Mouse (Mus musculus): ENCODE measurements around the gene Abi3.

GRCm38 (mm10) chr11:95814101-95814500, 28.2 kb downstream of the Abi3 start:
- TF ChIP-seq CTCF (IDR thresholded peaks at IDR 0.05; ENCODE audit: borderline replicate concordance, insufficient read depth, low read length) (no peak), POLR2A (IDR thresholded peaks at IDR 0.05; ENCODE audit: low read depth, low read length) (no peak)
